Mouse (Mus musculus): Measurements from ENCODE around the gene Clec16a.

Gene Clec16a

DNA sequence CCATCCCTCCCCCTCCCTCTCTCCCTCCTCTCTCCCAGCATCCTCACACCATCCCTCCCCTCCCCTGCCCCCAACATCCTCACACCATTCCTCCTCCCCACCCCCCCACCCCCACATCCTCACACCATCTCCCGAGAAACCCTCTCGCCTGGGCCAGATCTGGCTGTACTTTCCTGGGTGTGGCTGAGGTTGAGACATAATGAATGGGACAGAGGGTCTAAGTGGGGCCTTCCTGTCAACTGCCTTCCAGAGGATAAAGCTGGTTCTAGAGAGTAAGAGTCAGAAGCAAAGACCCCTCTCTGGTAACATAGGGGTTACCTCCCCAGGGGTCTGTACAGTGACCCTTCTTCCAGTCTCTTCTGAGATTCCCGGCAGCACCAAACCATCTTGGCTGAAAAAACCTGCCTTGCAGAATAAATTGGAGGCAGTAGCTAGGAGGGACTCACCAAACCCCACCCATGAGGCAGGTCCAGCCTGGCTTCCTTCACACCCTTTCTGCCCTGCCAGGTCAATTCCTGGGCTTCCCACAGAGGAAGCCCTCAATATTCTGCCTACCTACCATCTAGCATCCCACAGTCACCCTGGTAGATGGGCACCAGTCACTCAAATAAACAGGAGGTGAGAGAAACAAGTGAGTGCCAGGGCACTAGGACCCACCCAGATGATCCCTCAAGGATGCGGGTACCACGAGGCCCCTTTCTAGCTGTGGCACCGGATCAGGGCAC is 218.6 kb downstream of the Clec16a start:
- no peak for DNase-seq (ENCODE audit: extremely low spot score)

DNA sequence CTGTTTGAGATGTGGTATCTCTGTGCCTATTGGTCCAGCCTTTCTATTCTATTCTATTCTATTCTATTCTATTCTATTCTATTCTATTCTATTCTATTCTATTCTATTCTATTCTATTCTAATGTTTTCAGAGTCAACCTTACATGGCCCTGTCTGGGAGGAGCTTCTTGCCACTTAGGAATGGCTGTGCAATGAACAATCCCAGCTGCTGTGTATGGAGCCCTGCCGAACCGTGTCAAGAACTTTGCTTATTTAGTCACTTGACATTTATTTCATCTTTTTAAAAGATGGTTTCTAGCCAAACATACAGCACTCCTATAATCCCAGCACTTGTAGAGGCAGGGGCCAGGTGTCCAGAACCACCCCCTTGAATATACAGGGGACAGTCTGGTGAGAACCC is 219.2 kb downstream of the Clec16a start:
- no peak for DNase-seq (ENCODE audit: extremely low spot score)

DNA sequence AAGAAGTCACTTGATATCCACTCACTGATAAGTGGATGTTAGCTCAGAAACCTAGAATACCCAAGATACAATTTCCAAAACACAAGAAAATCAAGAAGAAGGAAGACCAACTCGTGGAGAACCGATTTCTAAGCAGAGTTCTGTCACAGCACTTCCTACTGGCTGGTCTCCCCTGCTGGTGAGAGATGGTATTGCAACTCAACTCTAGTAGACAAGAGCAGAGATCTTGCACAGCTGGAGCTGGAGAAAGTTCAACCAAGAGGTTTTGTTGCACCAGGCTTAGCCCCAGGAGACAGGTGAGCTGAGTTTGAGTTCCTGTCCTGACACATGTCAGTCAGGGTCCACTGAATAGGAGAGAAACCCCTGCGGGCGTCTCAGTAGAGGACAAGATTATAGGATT is 222.0 kb downstream of the Clec16a start:
- DNase-seq (ENCODE audit: extremely low spot score), result peak; percentile 72

DNA sequence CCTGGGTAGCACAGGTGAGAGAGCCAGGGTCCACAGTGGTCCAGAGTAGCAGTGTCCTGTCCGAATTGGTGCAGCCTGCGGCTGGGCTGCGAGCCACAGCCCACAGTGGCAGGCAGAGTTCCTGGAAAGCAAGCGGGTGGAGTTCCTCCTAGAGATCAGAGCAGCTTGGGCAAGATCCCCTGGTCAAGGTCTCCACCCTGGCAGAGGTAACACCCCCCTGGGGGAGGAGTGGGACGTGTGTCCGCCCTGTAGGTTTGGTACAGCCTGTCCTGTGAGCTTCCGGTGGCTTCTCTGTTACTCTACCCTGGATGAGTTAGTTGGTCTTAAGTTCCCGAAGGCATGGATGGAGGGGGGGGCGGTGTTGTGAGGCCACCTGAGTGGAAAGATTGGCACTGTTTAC is 223.7 kb downstream of the Clec16a start:
- no peak for DNase-seq (ENCODE audit: extremely low spot score)

DNA sequence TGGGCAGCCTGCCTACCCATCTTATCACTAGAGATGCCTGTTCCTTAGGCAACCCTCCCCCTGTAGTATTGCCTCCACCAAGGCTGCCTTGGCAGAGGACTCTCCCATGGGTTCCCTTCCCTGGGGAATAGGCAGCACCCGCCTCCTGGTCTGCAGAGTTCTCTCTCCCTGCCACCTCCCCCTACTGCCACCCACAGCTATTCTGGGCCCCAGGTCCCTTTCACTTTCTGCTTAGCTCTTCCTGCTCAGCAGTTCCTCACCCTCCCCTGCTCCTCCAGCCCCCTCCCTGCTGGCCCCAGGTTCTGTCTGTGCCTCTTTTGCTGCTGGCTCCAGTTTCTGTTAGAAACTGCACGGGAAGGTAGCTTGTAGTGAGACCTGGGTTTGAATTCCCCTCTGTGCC is 224.5 kb downstream of the Clec16a start:
- DNase-seq (ENCODE audit: extremely low spot score), result no peak

DNA sequence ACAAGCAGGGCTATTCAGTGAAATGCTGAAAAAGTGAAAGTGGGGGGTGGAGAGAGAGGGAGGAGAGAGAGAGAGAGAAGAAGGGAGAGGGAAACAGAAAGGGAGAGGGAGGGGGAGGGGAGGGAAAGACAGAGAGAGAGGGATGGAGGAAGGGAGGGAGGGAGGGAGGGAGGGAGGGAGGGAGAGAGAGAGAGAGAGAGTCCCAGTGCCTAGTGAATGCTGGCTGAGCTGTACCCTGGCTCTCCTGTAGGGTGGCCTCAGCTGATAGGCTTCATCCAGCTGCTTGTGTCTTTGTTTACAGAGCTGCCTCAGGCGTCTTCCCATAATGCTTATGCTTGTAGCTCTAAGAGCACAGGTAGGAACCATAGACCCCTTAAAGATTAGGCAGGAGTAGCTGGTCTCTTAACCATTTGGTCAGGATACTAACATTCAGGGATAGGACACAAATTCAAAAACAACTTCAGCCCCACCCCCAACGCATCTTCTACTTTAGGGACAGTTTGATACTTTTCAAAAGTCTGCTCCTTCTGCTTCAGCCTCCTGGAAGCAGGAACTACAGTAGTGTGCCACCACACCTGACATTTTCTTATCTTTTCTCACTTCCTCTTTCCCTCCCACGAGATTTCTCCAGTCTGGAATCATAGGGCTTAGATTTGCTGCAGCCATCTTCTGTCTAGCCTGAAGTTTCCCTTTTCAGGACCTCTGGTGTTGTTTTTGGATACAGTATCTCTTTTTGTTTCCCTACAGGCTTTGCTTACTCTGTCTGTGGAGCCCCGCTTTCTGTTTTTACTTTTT is 225.6 kb downstream of the Clec16a start:
- DNase-seq (ENCODE audit: extremely low spot score), result no peak

DNA sequence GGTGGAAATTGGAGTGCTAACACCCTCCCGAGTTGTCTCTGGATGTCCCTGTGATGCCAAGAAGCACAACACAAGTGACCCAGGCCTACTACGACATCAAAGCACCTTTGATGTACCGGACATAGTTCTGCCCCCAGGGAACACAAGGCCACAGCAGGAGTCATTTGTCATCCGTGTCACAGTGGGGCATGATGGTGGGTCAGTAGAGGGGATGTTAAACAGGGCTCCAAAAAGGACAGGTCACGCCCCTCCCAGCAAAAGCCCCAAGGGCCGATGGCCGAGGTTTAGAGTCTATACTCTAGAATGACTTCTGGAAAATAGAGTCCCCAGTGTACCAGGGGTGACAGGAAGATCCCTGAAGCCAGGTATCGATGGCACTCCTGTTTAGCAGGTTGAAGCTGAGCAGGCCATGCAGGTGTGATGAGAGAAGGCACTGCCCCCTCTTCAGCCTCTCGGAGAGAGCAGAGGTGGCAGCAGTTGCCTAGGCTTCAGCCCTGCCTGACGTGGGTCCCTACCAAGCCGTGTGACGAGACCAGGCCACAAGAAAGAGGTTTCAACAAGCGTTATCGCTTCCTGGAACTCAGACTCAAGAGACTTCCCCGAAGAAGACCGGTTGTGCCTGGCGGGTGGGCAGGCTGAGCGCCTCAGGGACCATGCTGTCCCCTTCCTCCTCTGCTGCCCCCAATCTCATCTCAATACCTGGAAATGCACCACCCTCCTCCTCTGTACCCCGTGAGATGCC is 226.8 kb downstream of the Clec16a start:
- DNase-seq (ENCODE audit: extremely low spot score), result no peak

DNA sequence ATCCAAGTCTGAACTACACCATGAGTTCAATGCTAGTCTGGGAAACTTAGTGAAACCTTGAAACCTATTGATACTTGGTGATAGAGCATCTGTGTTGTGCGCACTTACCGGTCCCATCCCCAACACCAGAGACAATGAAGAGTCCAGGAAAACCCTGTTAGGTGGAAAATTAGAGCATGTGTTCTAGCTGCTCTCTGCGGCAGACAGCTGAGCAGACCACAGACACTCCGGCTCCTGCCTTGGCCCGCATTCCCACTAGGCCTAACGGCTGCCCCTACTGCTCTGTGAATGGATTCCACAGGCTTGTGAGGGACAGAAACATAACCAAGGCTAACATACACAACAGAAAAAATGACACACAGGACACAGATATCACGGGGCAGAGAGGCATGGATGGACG is 228.4 kb downstream of the Clec16a start:
- no peak for DNase-seq (ENCODE audit: extremely low spot score)

DNA sequence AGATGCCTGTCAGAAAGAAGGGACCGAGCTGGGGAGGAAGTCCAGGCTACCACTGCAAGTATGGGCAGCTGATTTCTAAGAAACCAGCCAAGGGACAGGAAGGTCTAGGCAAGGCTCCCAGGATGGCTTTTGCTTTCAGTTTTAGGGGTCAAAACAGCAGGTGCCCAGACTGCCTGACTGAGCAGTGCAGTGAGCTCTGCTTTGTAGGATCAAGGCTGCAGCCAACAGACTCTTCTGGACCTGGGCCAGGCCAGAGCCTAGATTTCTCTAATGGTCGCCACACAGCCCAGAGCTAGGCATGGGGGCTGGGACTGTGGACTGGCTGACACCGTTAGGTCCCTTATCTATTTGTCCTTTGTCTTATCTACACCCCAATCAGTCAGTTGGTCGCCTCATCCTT is 229.6 kb downstream of the Clec16a start:
- DNase-seq (ENCODE audit: extremely low spot score), result no peak

DNA sequence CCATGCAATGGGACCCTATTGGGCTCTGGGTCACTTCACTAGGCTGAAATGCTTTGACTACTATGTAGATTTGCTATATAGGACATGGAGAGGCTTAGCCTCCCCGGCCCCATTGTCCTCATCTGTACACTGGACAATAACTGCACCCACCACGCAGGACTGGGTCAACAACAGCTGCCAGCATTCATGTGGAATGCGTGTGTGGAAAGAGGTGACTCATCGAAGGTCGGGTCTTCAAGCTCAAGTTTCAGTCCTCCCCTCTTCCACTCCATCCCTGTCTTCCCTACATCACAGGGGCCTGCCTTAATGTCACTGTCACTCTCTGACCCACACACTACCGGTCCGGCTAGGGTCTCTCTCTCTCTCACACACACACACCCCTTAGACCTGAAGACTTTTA is 231.2 kb downstream of the Clec16a start:
- no peak for DNase-seq (ENCODE audit: extremely low spot score)

DNA sequence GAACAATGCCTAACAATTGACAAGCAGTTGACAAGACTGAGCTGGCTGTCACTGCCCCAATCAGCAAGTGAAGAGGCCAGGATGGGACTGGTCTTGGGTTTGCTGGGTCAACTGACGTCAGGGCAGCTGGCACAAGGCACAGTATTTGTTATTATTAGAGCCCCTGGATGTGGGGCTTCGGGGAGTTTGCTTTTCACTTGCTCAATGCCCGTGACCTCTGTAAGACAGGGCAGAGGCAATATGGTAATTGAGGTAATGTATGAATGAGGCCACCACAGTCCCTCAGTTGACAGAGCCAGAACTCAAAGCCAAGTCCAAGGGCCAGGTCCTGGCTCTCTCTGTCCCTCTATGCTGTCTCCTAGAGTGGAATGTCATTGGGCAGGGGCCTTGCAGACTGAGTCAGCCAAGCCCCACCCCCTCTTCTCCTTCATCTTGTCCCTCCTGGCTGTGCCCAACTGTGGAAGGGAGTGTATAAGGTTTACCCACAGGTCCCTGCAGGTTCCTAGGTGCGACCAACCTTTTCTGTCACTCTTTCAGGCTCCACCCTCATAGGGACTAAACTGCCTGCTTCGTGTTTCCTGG is 232.5 kb downstream of the Clec16a start:
- DNase-seq (ENCODE audit: extremely low spot score), result no peak

DNA sequence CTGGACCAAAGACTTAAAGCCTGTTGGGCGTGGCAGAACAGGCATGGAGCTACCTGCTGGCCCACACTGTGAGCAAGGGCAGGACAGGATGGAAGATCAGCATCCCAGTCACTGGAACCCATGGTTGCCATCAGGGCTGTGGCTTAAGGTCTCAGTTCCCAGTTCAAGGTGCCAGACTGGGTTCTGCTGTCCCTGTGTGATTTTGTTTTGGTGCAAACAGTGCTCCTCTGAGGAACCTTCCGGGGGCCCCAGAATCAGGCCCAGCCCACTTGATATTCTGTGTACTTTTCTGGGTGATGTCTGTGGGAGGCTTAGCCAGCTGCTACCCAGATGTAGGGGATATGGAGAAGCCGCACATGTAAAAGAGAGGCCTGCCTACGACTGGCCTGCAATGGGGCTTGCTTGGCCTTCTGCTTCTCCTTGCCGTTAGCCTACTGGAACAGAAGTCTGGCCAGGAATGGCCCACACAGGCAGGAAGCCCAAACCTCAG is 235.5 kb downstream of the Clec16a start:
- DNase-seq (ENCODE audit: extremely low spot score), result no peak

DNA sequence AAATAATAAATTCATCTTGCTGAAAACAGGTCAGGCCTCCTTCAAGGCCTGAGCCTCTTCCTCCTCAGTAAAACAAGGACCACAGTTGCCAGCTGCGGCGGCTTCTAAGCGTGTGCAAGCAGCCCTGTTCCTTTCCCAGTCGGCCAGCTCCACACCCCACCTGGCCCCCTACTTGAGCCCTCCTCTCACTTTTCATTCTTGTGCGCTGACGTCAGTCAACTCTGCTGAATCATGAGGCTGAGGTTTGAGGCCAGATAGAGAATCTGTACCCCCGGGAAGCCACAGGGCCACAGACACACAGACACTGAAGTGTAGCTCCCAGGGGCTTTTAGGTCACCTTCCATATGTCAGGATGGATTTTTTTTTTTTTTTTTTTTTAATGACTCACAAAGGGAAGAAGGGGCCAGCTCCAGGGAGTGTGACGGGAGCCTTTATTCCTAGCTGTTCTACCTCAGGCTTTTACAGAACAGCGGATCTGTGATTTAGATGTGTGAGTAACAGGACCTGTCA is 236.8 kb downstream of the Clec16a start:
- DNase-seq (ENCODE audit: extremely low spot score), result no peak

DNA sequence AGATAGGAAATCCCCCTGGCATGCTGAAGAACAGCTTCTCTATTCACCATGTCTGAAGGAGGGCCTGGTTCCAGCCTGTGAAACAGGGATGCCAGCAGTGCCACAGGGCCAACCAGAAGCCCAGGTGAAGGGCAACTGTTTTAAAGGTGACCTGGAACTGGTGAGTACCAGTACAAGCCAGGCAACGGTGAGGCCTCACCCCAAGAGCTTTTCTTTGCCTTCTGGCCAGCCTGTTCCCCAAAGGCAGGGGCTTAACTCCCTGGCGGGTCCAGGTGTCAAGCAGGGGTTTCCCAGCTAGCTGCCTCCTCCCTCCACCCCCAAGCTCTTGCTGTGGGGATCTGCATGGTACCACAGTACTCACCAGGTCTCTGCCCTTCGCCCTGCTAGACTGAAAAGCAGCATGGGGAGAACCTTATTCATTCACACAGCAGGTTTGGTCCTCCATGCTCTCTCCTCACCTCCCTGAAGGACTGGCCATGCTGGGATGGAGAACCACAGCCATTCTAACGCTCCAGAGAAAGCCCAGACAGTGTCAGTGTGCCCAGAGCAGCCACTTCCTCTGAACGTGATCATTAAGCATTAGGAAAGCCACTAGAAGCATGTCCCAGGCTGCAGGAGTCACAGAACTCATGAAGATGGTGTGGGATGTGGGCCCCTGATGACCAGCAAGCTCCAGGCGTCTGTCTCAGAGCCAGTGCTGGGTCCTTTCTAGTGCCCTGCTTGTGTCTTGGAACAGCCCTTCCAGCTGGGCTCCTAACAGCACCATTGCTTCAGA is 237.4 kb downstream of the Clec16a start:
- no peak for DNase-seq (ENCODE audit: extremely low spot score)

DNA sequence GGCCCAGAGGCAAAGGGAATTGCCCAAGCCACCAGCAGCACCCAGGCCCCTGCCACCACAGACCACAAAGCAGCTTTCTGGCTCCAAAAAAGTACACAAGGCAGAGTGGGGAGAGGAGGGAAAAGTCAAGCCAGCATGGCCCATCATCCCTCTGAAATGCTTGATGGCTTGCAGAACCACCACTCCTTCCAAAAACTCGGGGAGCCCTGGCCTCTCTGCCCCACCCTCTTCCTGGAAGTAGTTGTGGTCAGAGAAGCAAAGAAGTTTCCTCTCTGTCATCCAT is 238.0 kb downstream of the Clec16a start:
- no peak for DNase-seq (ENCODE audit: extremely low spot score)

DNA sequence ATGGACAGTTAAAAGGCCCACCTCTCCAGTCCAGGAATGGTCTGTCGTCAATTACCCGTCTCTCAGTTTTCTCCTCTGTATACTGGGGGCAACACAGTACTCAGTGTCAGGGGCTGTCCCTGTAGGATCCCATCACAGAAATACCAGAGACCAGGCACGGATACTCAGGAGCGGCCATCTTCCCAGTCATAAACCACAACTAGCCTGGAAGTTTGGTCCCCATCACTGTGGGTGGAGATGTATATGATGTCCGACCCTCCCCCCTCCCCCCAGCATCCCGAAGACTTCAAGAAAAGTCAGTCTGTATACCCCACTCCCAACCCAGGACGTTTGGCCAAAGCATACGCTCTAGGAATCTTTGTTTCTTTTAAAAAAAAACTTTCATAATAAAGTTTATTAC is 238.3 kb downstream of the Clec16a start:
- DNase-seq (ENCODE audit: extremely low spot score), result no peak

DNA sequence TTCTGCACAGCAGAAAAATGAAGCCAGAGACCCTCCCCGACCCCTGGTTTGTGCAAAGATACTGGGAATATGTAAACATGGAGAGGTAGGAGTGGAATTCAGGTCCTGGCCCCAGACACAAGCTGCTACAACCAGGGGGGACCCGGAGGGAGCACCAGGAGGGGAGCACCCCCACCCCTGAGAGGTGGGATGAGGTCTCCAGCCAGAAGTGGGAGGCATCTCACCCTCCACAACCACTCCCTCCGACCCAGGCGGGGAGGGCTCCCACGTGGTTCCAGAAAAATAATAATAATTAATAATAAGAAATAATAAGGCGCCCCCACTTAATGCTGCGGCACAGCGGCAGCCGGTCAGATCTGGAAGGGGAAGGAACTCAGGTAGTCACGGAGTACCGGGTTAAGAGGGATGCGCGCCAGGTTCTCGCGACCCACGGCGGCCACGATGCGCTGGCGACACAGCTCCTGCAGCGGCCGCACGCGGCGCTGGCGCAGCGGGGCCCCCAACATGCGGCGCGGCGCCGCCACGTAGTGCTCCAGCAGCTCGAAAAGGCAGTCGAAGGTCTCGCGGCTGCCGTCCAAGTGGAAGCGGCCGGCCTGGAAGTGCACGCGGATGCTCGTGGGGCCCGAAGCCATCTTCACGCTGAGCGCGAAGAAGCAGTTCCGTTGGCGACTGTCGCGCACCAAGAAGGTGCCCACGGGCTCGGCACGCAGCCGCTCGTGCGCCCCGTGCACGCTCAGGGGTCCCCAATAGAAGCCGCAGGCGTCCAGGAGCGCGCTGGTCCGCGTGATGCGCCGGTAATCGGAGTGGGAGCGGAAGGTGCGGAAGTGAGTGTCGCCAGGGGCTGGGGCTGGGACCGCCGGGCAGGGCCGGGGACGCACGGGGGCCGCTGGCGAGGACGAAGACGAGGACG is 239.0 kb downstream of the Clec16a start:
- DNase-seq (ENCODE audit: extremely low spot score), result no peak

DNA sequence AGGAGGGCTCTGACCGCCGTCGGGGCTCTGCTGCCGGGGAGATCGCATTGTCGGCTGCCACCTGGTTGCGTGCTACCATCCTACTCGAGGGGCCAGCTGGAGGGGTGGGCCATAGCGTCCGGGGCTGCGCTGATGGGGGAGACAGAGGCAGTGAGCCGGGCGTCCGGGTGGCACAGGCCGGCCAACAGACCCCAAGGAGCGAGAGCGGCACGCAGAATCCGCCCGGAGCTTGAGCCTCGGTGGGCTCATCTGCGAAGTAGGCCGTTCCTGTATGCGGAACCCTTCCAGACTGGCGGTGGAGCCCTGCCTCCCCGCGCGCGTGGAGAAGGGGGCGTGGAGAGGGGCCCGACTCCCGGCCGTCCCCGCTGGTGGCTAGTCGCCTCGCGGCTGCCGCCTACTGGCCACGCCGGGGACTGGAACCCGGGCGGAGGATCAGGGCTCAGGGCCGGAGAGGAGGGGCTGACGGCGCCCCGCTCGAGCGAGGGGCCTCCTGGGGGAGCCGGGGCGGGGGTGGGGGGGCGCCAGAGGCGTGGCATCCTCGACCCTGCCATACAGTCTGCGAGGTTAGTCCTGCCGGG is 239.7 kb downstream of the Clec16a start:
- peak; percentile 97 for DNase-seq (ENCODE audit: extremely low spot score)

DNA sequence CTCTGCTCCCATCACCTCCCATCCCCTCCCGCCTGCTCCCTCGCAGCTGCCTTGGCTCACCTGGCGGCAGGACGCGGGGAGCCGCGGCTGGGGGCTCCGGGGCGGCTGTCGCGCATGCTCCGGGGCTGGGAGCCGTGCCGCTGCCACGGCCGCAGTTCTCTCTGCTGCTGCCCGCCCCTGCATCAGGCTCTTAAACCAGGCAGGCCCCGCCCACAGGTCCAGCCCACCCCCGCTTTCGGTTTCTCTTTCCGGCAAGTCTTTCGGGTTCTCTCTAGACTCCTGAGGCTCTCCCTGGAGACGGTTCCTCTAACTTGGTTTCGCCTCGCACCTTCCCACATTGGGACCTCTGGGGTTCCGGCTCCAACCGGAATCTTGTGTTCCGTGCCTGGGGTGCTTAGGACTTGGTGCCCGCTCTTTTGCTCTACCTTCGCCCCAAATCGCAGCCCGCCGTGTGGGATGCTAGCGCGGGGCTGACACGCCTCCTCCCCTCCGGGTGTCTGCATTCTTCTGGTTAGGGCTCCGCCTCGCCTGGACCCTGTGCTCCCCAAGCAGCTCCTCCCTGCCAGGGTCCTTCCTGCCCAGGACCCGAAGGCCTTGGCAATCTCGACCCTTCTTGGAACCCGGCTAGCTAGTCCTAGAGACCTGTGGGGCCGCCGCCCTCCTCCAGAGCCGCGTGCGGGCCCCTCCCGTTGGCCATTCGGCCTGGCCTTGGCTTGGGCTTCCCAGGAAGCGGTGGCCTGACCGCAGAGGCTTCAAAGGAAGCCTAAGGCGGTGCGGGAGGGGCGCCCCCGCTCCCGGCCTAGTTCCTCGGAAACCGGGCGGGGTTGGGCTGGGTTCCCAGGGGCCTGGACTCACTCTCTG is 240.5 kb downstream of the Clec16a start, which contains the start of gene Socs1:
TSS of gene Socs1 (minus strand) at position 166 of the 861 bp plus-strand sequence.
- DNase-seq (ENCODE audit: extremely low spot score), result peak; percentile 93

Measured in embryo, embryonic 9.5 days (tissue).